Mouse (Mus musculus) stomach, embryonic 15.5 days (tissue): ENCODE results near the gene Gm10053. TPM values are rescaled to one million over a fixed set of nuclear protein-coding genes. Genes with fewer than 3 reads are reported as not detected.

ENCODE experiments used
- ATAC-seq: fragments of 200-750 bp; cut with Nextera tagmentation; 2 replicates; pipeline ENCODE4 v1.8.0; 2017; ENCODE audit warnings: low read depth, moderate number of reproducible peaks, moderate TSS enrichment; ENCODE audit not compliant: insufficient read depth, low FRiP score
- H3K27ac ChIP-seq: fragments of 300-500 bp; sonication (generic); 2 replicates; pipeline ENCODE4 v1.5.1; 2015; ENCODE audit warnings: mild to moderate bottlenecking, inconsistent platforms
- H3K27me3 ChIP-seq: fragments of 300-500 bp; sonication (generic); replicated peaks from 2 replicates; pipeline ENCODE4 v1.6.1; 2015; ENCODE audit warnings: inconsistent platforms
- H3K36me3 ChIP-seq: fragments of 300-500 bp; sonication (generic); 2 replicates; pipeline ENCODE4 v1.6.1; 2015; ENCODE audit warnings: inconsistent platforms
- H3K4me1 ChIP-seq: fragments of 300-500 bp; sonication (generic); 2 replicates; pipeline ENCODE4 v1.6.1; 2015; ENCODE audit warnings: inconsistent platforms
- H3K4me2 ChIP-seq: fragments of 300-500 bp; sonication (generic); 2 replicates; pipeline ENCODE4 v1.6.1; 2015; ENCODE audit warnings: mild to moderate bottlenecking, inconsistent platforms
- H3K4me3 ChIP-seq: fragments of 300-500 bp; sonication (generic); replicated peaks from 2 replicates; pipeline ENCODE4 v1.5.1; 2015; ENCODE audit warnings: inconsistent platforms
- H3K9ac ChIP-seq: fragments of 300-500 bp; sonication (generic); 2 replicates; pipeline ENCODE4 v1.6.1; 2015; ENCODE audit warnings: inconsistent platforms
- H3K9me3 ChIP-seq: fragments of 300-500 bp; sonication (generic); 2 replicates; pipeline ENCODE4 v1.6.1; 2016; ENCODE audit warnings: inconsistent platforms
- WGBS: fragments of 180-500 bp; shearing (Covaris S2); methylation state at CpG from one replicate; pipeline ENCODE4 v1.1.7; 2015; 5-methylcytosine and 5-hydroxymethylcytosine counted together
- polyA plus RNA-seq: library from polyadenylated mRNA; unstranded; fragments of >200 nt; fragmentation: Nextera tagmentation; extraction: Ambion mirVana; gene quantifications from 2 replicates; pipeline ENCODE4 v1.2.1, GENCODE M21; 2015

Gene Gm10053
- polyA plus RNA-seq, 1 experiment from 2014 or later: 251 TPM

DNA sequence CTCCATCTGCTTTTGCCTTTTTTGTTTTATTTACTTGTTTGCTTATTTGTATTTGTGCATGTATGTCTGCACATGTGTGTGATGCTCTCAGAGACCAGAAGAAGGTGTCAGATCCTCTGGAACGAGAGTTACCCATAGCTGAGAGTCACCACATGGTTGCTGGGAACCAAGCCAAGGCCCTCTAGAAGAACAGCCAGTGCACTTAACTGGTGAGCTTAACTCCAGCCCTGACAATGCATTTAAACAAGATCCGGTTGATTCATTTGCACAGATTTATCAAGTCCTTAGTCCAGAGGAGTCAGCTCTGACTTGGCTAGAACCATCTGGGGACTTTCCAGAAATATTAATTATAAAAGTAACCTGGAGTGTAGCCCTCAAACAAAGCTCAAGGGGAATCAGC lies 1.6 kb upstream of the Gm10053 start:
- Histone ChIP-seq H3K36me3 (no peaks in the 10 kb centered on the region), H3K4me2 (no peak overlapping the region), H3K4me1 (peaks cover 9% of the 10 kb centered on the region; the same call in 1 of the 2 replicates), H3K9ac (no peak overlapping the region), H3K4me3 (no peak overlapping the region), H3K27me3 (no peaks in the 10 kb centered on the region), H3K27ac (no peak overlapping the region), H3K9me3 (no peaks in the 10 kb centered on the region)
- WGBS: 37% methylated on average over 2 of the region's 2 CpGs
- peak; percentile 61 for ATAC-seq

DNA sequence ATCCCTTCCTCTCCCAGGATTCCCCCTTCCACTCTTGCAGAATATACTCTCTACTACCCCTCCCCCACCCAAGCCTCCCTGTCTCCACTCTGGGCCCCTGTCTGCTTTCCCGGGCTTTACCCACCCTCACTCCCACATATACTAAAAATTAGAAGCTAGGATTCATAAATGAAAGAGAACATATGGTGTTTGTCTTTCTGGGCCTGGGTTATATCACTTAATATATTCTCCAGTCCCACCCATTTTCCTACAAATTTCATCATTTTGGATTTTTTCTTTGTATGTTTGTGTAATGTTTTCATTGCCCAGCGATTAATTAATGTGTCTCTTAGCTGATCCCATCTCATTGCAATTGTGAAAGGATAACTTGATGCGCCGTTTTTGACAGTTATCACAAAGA lies 5.8 kb downstream of the Gm10053 start:
- Histone ChIP-seq H3K27ac (no peak overlapping the region), H3K27me3 (no peaks in the 10 kb centered on the region), H3K4me1 (no peaks in the 10 kb centered on the region), H3K36me3 (no peaks in the 10 kb centered on the region), H3K9me3 (no peaks in the 10 kb centered on the region), H3K4me3 (no peak overlapping the region), H3K4me2 (no peak overlapping the region), H3K9ac (no peak overlapping the region)
- WGBS: 41% methylated on average over 4 of the region's 4 CpGs
- no peak for ATAC-seq

DNA sequence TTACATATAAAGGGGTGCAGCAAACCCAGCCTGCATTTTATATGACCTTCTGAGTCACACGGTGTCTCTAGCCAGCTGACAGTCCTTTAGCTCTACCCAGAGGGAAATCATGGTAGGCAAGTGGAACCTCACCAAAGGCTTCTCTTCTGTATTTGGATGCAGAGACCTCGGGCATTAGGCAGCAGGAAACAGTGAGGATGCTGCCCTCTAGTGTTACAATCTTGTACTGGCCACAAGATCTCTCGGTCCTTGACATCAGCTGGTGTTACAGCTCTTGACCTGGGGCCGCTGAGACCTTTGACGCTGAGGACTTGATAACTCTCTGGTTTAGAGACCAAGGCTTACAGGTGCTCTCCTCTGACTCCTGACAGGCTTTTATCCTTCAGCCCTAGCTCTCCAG lies 10.0 kb downstream of the Gm10053 start:
- ATAC-seq: no peak
- Histone ChIP-seq H3K27me3 (no peaks in the 10 kb centered on the region), H3K9ac (no peak overlapping the region)

DNA sequence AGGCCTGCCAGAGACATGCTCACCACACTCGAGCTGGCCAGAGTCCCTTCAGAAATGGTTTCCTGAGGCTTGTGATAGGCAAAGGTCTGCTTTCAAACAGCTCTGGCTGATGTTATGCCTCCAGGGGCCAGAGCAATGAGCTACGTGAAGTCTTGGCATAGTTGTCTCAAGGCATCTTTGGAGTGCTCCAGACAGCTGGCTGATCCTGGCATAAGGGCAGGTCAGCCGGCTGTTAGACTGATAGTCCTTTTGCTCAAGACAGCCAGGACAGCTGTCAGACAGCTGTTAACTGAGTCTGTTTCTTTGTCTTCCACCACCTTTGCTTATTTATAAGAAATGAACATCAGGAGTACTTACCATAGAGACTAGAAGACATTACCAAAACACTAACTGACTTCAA lies 11.4 kb downstream of the Gm10053 start:
- Histone ChIP-seq H3K9me3 (no peaks in the 10 kb centered on the region), H3K4me1 (no peaks in the 10 kb centered on the region), H3K36me3 (no peaks in the 10 kb centered on the region), H3K27ac (no peak overlapping the region), H3K27me3 (no peaks in the 10 kb centered on the region), H3K9ac (no peak overlapping the region), H3K4me2 (no peak overlapping the region), H3K4me3 (no peak overlapping the region)
- 74% methylated on average over 3 of the region's 3 CpGs for whole genome bisulfite sequencing
- no peak for ATAC-seq

More for the DNA sequence above, 10.0 kb downstream of the Gm10053 start:
- Histone ChIP-seq H3K4me3 (no peak overlapping the region), H3K4me2 (no peak overlapping the region), H3K36me3 (no peaks in the 10 kb centered on the region), H3K9me3 (no peaks in the 10 kb centered on the region), H3K4me1 (no peaks in the 10 kb centered on the region), H3K27ac (no peak overlapping the region)
- 8% methylated on average over 5 of the region's 5 CpGs for WGBS

DNA sequence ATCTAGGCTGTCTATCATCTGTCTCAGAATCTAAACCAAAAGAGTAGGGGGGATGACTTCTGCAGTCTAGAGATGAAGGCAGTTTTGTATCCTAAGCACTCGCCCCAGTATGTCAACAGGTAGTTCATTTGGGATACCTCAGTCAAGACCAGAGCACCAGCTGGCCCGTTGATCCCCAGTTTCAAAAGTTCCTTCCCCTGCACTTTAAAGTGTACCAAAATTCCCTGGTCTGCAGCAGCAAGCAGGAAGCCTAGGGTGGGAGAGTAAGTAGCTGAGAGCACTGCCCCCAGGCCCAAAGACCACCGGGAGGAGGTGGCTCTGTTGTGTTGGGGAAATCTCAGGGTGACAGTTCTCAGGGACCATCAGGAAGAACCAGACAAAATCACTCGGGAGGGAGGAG lies 21.1 kb downstream of the Gm10053 start:
- no peak overlapping the region for H3K4me3 ChIP-seq
- H3K9me3 ChIP-seq: no peaks in the 10 kb centered on the region
- H3K9ac ChIP-seq: no peak overlapping the region
- H3K36me3 ChIP-seq: no peaks in the 10 kb centered on the region
- H3K4me1 ChIP-seq: peaks cover 23% of the 10 kb centered on the region
- H3K27me3 ChIP-seq: peaks cover 55% of the 10 kb centered on the region
- no peak overlapping the region for H3K4me2 ChIP-seq
- no peak overlapping the region for H3K27ac ChIP-seq
- ATAC-seq: no peak
- 17% methylated on average over 4 of the region's 4 CpGs for WGBS

DNA sequence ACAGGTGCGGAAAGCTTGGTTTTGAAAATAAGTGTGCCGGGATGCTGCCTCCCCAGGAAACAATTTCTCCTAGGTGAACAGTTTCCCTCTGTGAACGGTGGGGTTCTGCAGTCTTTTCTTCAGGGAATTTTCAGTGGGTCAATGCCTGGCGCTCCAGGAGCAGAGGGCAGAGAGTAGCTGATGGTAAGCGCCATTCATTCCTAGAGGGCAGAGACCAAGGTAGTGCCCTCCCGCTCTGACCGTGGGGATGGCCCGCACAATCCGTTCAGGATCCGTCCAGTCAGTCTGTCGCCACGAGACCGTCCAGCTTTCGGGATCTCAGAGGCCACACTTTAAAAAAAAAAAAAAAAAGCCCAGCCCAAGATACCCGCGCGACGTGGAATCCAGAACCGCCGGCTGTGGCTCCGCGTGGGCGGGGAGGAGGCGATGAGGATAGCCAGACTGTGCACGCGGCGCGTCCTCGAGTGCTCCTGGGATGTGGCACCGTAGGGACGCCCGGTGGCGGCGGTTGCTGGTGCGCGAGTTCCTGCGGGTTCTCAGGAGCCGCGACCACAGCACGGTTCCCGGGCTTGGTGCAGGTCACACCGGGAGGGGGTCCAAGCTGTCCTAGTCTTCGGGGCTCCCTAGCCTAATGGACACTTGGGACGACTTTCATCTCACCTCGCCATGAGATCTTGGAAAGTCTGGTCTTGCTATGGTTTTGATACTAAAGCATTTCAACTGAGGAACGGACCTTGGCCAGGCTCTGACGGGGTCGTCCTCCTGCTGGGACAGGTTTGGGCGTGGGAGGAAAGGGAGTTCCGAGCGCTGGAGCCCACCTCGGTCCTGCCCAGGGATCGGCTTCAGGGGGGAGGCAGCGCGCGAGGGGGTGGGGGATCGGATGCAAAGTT lies 21.8 kb downstream of the Gm10053 start:
- peaks cover 62% of the 10 kb centered on the region for H3K27me3 ChIP-seq
- H3K27ac ChIP-seq: no peak overlapping the region
- peaks cover 23% of the 10 kb centered on the region for H3K4me1 ChIP-seq
- peak overlapping the region; percentile 21; the same call in 1 of the 2 replicates for H3K4me3 ChIP-seq
- no peaks in the 10 kb centered on the region for H3K9me3 ChIP-seq
- ATAC-seq: no peak
- no peaks in the 10 kb centered on the region for H3K36me3 ChIP-seq
- H3K4me2 ChIP-seq: peak overlapping the region; percentile 38
- WGBS: 2% methylated on average over 57 of the region's 57 CpGs
- H3K9ac ChIP-seq: no peak overlapping the region

DNA sequence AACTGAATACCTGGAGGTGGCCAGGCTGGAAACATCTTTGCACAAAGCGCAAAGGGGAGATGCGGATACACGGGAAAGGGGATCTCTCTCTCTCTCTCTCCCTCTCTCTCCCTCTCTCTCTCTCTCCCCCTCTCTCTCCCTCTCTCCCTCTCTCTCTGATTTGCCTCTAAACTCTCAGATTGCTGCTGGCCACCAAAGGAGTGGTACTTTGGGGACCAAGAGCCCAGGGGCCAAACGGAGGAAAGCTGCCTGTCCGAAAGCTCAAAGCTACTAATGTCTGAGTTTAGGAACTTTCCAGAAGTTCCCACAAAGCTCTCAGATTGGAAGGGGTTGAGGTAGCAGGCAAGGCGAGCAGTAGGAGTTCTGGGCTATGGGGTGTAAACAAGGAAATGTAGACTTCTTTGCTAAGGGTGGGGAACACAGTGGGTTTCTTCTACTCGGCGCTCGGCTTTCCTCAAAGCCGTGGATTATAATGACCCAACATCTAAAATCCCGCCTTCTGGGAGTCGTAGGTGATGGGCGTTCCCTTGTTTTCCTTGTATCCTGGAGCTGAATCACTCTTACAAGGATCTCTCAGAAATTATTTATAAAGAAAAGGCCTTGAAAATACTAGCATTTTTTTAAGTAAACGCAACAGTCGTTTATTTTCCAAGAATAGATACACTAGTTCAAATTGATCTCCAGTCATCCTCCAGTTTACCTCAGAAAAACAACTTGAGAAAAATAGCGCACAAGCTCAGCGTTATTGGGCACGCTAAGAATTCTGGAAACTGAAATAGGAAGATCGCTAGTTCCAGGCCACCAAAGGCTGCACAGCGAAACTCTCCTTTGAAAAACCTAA lies 22.6 kb downstream of the Gm10053 start:
- 3% methylated on average over 20 of the region's 20 CpGs for WGBS
- no peak for ATAC-seq

DNA sequence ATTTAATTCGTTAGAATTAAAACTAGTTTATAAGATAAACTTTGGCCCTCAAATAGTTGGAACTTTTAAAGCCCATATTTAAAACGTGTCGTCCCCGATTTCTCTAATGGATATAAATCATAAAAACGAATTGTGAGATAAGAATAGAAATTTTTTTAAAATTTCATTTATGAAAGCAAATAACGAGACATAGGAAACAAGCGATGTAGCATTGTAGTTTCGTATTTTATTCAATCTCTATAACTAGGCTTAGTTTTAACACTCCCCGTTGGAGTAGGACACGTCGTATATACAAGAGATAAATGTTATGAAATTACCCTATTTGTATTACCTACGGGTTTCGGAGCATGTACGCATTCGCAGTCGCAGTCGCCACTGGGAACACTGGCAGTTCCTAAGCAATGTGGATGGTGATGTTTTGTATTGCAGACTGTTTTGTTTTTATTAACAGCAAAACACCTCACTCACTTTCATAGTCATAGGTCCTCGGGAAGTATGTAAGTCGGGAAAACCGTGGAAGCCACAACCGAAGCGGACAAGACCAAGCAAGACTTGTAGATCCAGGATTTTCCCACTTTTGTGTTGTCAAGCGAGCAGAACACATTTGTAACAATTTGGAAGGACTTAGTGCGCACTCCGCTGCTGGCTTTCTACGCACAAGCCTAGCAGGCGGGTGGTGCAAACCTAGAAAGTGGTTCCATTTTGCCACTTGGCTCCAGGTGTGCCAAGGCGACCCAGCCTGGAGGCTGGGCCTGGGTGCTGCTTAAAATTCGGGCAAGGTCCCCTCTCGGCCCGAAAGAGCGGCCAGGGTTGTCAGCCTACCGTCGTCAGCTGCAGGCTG lies 23.5 kb downstream of the Gm10053 start:
- peak overlapping the region; percentile 37 for H3K4me3 ChIP-seq
- peaks cover 23% of the 10 kb centered on the region for H3K4me1 ChIP-seq
- no peak overlapping the region for H3K9ac ChIP-seq
- peak overlapping the region; percentile 69 for H3K4me2 ChIP-seq
- 4% methylated on average over 34 of the region's 34 CpGs for WGBS
- H3K9me3 ChIP-seq: no peaks in the 10 kb centered on the region
- no peak overlapping the region for H3K27ac ChIP-seq
- H3K27me3 ChIP-seq: peaks cover 73% of the 10 kb centered on the region
- no peaks in the 10 kb centered on the region for H3K36me3 ChIP-seq
- ATAC-seq: no peak

More for the DNA sequence above, 22.6 kb downstream of the Gm10053 start:
- Histone ChIP-seq H3K27me3 (peaks cover 70% of the 10 kb centered on the region), H3K9ac (no peak overlapping the region), H3K4me1 (peaks cover 23% of the 10 kb centered on the region), H3K4me3 (peak overlapping the region; percentile 21; the same call in 1 of the 2 replicates), H3K27ac (no peak overlapping the region), H3K4me2 (no peak overlapping the region), H3K9me3 (no peaks in the 10 kb centered on the region), H3K36me3 (no peaks in the 10 kb centered on the region)

DNA sequence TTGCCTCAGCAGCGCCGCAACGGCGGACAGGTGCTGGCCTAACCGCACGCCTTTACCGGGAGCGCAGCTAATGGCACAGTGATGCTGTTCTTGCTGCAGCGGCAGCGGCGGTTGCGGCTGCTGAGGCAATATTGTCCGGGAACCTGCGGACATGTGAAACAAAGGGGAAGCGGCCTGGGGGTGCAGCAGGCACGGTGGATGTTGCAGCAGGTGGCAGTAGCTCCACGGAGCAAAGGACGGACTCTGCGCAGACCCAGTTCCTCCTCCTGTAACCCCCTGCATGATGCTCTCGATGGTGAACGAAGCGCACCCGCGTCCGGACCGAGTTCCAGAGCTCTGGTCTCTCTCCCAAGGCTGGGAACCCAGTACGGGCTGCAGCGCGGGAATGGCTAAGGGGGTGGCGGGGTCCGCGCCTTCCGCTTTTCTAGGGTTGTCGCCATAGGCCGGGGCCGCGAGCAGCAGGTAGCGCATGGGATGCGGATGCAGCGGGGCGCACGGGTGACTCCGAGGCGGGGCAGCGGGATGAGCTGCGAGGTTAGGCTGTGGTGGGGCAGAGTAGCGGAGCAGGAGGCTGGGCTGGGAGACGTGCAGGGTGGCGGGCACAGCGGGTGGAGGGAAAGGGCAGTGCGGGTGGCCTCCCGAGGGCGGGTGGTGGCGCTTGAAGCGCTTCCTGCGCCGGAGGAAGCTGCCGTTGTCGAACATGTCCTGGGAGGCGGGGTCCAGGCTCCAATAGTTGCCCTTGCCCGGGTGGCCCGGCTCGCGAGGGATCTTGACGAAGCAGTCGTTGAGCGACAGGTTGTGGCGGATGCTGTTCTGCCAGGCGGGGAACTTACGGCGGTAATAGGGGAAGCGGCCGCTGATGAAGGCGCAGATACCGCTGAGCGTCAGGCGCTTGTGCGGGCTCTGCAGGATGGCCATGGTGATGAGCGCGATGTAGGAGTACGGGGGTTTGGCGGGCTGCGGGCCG lies 24.4 kb downstream of the Gm10053 start:
- H3K9ac ChIP-seq: no peak overlapping the region
- H3K9me3 ChIP-seq: no peaks in the 10 kb centered on the region
- no peak overlapping the region for H3K27ac ChIP-seq
- peak overlapping the region; percentile 69 for H3K4me2 ChIP-seq
- no peaks in the 10 kb centered on the region for H3K36me3 ChIP-seq
- peaks cover 73% of the 10 kb centered on the region for H3K27me3 ChIP-seq
- peak overlapping the region; percentile 37 for H3K4me3 ChIP-seq
- under 1% methylated on average over 83 of the region's 84 CpGs for WGBS
- H3K4me1 ChIP-seq: peaks cover 23% of the 10 kb centered on the region
- 0 out of 2 replicates have a peak, but pooled peaks have one; percentile 27 for ATAC-seq

DNA sequence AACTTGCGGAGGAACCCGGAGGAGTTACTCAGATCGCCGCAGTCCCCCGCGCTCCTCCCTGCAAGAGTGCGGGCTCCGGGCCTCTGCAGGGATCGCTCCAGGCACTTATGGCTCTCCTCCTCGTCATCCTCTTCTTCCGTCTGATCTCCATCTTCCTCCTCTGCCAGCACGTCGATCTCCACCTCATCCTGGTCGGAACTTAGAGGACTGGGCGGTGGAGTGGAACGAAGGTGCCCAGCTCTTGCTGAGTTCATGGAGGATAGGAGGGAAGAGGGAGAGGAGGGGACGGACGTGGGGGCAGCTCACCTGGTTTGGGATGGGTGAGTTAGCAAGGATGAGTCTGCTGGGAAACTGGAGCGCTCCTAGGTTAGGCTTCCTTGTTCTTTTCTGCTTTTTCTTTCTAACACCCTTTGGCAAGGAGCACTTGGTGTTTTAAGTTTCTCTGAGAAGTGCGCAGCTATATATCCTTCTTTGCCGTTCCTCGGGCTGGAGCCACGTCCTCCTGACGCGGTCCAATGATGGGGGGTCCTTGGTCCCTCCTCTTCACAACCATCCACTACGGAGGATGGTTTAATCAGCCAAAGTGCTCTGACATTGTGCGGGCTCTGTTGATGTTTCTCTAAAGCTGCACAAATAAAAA lies 25.2 kb downstream of the Gm10053 start, which contains the start of gene Foxd4:
Foxd4 (minus strand) TSS at position 617 of the 640 bp plus-strand sequence.
- peaks cover 65% of the 10 kb centered on the region for H3K27me3 ChIP-seq
- no peaks in the 10 kb centered on the region for H3K36me3 ChIP-seq
- no peaks in the 10 kb centered on the region for H3K9me3 ChIP-seq
- 2% methylated on average over 27 of the region's 27 CpGs for WGBS
- H3K4me3 ChIP-seq: peak within 1 kb of the TSS; percentile 37
- no peak for ATAC-seq
- no peak within 1 kb of the TSS for H3K9ac ChIP-seq
- peaks cover 23% of the 10 kb centered on the region for H3K4me1 ChIP-seq
- H3K4me2 ChIP-seq: peak within 1 kb of the TSS; percentile 69
- no peak within 1 kb of the TSS for H3K27ac ChIP-seq
